Mouse (Mus musculus): Measurements from ENCODE around the gene Prr18. TPM values are rescaled to one million over a fixed set of nuclear protein-coding genes. Genes with fewer than 3 reads are reported as not detected.

The Prr18 gene
- polyA plus RNA-seq, 1 experiment: 23.2 TPM

GRCm38 (mm10) chr17:8340407-8341359, 3.4 kb downstream of the Prr18 start:
- DNase-seq (ENCODE audit: extremely low spot score in 1 of 2, low spot score in 1 of 2): peak; percentile 28 to 49

GRCm38 (mm10) chr17:8341360-8341963, 4.2 kb downstream of the Prr18 start:
- DNase-seq (ENCODE audit: extremely low spot score in 1 of 2, low spot score in 1 of 2): no peak

GRCm38 (mm10) chr17:8342706-8343105, 5.4 kb downstream of the Prr18 start:
- DNase-seq (ENCODE audit: extremely low spot score in 1 of 2, low spot score in 1 of 2): no peak

- DNase-seq (ENCODE audit: extremely low spot score in 1 of 2, low spot score in 1 of 2): no peak
Measured at GRCm38 (mm10) chr17:8343416-8343815, 6.2 kb downstream of the Prr18 start.

GRCm38 (mm10) chr17:8347765-8348285, 10.6 kb downstream of the Prr18 start:
- no peak for DNase-seq (ENCODE audit: extremely low spot score in 1 of 2, low spot score in 1 of 2)

- no peak for DNase-seq (ENCODE audit: extremely low spot score in 1 of 2, low spot score in 1 of 2)
Measured at GRCm38 (mm10) chr17:8348941-8349340, 11.7 kb downstream of the Prr18 start.

- DNase-seq (ENCODE audit: extremely low spot score in 1 of 2, low spot score in 1 of 2): peak in 1 of 2 experiments; percentile 41
Measured at GRCm38 (mm10) chr17:8351088-8351487, 13.8 kb downstream of the Prr18 start.

- DNase-seq (ENCODE audit: extremely low spot score in 1 of 2, low spot score in 1 of 2): no peak
Measured at GRCm38 (mm10) chr17:8355692-8356091, 18.4 kb downstream of the Prr18 start, which contains the start of gene T2. Gene T2 (plus strand): TSS chr17:8355992.

- no peak for DNase-seq (ENCODE audit: extremely low spot score in 1 of 2, low spot score in 1 of 2)
Measured at GRCm38 (mm10) chr17:8357498-8357897, 20.2 kb downstream of the Prr18 start.

- DNase-seq (ENCODE audit: extremely low spot score in 1 of 2, low spot score in 1 of 2): no peak
Measured at GRCm38 (mm10) chr17:8360876-8361275, 23.6 kb downstream of the Prr18 start.

GRCm38 (mm10) chr17:8361281-8362103, 24.2 kb downstream of the Prr18 start:
- no peak for DNase-seq (ENCODE audit: extremely low spot score in 1 of 2, low spot score in 1 of 2)

- peak in 1 of 2 experiments; percentile 65 for DNase-seq (ENCODE audit: extremely low spot score in 1 of 2, low spot score in 1 of 2)
Measured at GRCm38 (mm10) chr17:8367514-8368480, 30.5 kb downstream of the Prr18 start.

- peak; percentile 80 to 81 for DNase-seq (ENCODE audit: extremely low spot score in 1 of 2, low spot score in 1 of 2)
Measured at GRCm38 (mm10) chr17:8368570-8368969, 31.3 kb downstream of the Prr18 start.

GRCm38 (mm10) chr17:8369171-8369570, 31.9 kb downstream of the Prr18 start:
- no peak for DNase-seq (ENCODE audit: extremely low spot score in 1 of 2, low spot score in 1 of 2)

GRCm38 (mm10) chr17:8370634-8371229, 33.5 kb downstream of the Prr18 start:
- DNase-seq (ENCODE audit: extremely low spot score in 1 of 2, low spot score in 1 of 2): no peak

- DNase-seq (ENCODE audit: extremely low spot score in 1 of 2, low spot score in 1 of 2): peak; percentile 63 to 83
Measured at GRCm38 (mm10) chr17:8371834-8372233, 34.6 kb downstream of the Prr18 start.

GRCm38 (mm10) chr17:8372286-8373046, 35.2 kb downstream of the Prr18 start:
- DNase-seq (ENCODE audit: extremely low spot score in 1 of 2, low spot score in 1 of 2): peak; percentile 75 to 92

- DNase-seq (ENCODE audit: extremely low spot score in 1 of 2, low spot score in 1 of 2): no peak
Measured at GRCm38 (mm10) chr17:8377298-8377697, 40.0 kb downstream of the Prr18 start.
